Mouse (Mus musculus) liver, embryonic 14.5 days (tissue): ENCODE results near the gene Tmbim7.
A peak's percentile ranks its signal among the peaks of the same experiment; 100 is the strongest.

Experiments
- CTCF ChIP-seq: IDR thresholded peaks from 2 replicates; pipeline ENCODE4 v1.5.1; 2016; ENCODE audit warnings: antibody characterized with exemption, low read depth, control low read depth
- EP300 ChIP-seq: IDR thresholded peaks from 2 replicates; pipeline ENCODE4 v1.6.1; 2016; ENCODE audit warnings: antibody characterized with exemption, low read depth

GRCm38 (mm10) chr5:3633951-3634350 is 17.0 kb upstream of the Tmbim7 start:
- TF ChIP-seq CTCF (peak; percentile 56), EP300 (no peak)
